Mouse (Mus musculus) myocyte (in vitro differentiated cells): ENCODE measurements around the gene Gm19426.

Experiments
- MYOD1 ChIP-seq, 3 experiments: IDR thresholded peaks; one replicate each; pipeline ENCODE4 v1.6.1; 2011; ENCODE audit warnings: control low read depth in 2 of 3, low read depth in 2 of 3, mild to moderate bottlenecking in 2 of 3, moderate library complexity in 1 of 3; ENCODE audit not compliant: insufficient read length in 2 of 3, control insufficient read depth in 1 of 3
- MYOG ChIP-seq, 3 experiments: IDR thresholded peaks; one replicate each; pipeline ENCODE4 v1.6.1; 2011; ENCODE audit warnings: control low read depth in 2 of 3, low read depth in 2 of 3, mild to moderate bottlenecking in 2 of 3; ENCODE audit not compliant: insufficient read length in 2 of 3, control insufficient read depth in 1 of 3, insufficient read depth in 1 of 3
- POLR2A ChIP-seq: IDR thresholded peaks from one replicate; pipeline ENCODE4 v1.6.1; 2011; ENCODE audit warnings: low read depth, mild to moderate bottlenecking, control low read depth, moderate library complexity; ENCODE audit not compliant: insufficient read length
- POLR2AphosphoS2 ChIP-seq: IDR thresholded peaks from one replicate; pipeline ENCODE4 v1.6.1; 2011; ENCODE audit warnings: low read depth, control low read depth; ENCODE audit not compliant: insufficient read length

GRCm38 (mm10) chr2:84772454-84772853, 29.0 kb upstream of the Gm19426 start:
- TF ChIP-seq MYOD1 (IDR thresholded peaks at IDR 0.05; ENCODE audit: control insufficient read depth in 1 of 3, insufficient read length in 2 of 3, low read depth in 2 of 3) (no peak), POLR2AphosphoS2 (no peak), POLR2A (no peak), MYOG (IDR thresholded peaks at IDR 0.05; ENCODE audit: control insufficient read depth in 1 of 3, insufficient read depth in 1 of 3, insufficient read length in 2 of 3, low read depth in 2 of 3) (no peak)
